Mouse (Mus musculus): ENCODE measurements around the gene Cmtm4.

Cmtm4 gene

DNA sequence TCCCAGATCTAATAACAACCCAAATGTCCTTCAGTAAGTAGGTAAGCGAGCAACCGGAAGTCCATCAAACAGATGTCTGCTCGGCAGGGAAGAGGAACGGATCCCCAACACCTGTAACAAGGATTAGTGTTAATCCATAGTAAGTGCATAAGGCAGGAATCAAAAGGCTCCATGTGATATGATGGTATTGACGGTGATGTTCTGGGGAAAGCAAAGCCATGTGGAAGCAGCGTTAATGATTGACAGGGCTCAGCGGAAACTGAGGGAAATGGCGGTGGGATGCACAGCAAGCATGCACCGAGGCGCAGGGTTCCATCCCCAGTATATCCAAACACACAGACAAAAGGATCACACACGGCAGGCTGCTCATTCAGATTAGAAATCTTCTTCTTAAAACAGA, 21.3 kb downstream of the Cmtm4 start:
- peak; percentile 39 to 65 for DNase-seq

DNA sequence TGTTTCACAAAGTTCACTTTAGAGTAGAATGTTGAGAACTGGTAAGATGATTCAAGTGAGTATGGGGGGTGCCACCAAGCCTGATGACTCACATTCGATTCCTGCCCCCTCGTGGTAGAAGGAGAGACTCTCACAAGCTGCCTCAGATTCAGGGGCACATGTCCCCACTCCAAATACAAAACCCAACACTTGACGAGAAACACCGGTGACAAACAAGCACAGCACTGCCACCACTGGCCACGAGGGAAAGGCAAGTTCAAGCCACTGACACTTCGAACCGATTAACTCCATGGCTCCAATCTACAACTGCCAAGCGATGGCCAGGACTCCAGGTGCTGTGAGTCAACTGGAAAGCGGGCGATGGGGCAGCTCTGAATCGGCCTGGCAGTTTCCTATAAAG, 21.8 kb downstream of the Cmtm4 start:
- peak; percentile 22 to 51 for DNase-seq

DNA sequence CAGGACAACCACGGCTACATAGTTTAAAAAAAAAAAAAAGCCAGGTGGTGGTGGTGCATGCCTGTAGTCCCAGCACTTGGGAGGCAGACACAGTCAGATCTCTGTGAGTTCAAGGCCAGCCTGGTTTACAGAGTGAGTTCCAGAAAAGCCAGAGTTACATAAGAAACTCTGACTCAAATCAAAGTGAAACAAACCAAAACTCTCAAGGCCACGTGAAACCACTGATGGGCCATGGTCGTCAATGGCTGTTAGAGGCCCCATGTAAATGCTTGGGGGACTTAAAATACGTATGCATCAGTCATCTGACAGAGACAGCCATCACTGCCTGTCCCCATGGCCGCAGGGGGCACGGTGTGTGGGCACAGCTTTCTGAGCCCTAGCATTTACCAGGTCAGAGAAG, 24.5 kb downstream of the Cmtm4 start:
- no peak for DNase-seq

DNA sequence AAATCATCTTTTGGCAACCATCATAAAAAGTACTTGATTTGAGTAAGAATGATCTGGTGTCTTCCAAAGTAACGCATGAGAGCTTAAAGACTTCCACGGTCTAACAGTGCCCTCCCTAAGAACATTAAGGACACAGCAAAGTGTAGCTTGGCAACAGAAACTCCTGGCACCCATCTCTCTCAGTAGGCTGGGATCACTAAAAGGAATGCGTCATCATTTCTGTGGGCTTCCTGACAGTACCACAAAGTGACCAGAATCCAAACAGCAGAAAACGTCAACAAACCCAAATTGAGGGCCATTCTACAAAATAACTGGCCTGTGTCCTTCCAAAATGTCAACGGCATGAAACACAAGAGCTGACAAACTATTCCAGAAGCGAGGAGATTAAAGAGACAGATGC, 25.5 kb downstream of the Cmtm4 start:
- DNase-seq: peak; percentile 18 to 58

DNA sequence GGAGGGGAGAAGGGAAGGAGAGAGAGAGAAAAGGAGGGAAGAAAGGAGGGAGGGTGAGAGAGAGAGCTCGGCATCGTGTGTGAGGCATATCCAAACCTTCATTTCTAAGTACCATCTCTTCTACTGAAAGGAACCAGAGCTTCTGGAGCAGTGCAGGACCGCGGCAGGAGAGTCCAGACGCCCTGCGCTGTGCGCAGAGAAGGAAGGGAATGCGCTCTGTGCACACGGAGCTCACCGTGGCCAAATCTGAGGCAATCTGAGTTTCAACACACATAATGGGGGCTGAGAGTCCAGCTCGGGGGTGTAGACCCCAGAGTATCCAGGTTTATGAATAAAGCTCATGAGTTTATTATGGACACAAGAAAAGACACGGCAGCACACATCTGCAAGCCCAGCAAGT, 26.0 kb downstream of the Cmtm4 start:
- DNase-seq: no peak

DNA sequence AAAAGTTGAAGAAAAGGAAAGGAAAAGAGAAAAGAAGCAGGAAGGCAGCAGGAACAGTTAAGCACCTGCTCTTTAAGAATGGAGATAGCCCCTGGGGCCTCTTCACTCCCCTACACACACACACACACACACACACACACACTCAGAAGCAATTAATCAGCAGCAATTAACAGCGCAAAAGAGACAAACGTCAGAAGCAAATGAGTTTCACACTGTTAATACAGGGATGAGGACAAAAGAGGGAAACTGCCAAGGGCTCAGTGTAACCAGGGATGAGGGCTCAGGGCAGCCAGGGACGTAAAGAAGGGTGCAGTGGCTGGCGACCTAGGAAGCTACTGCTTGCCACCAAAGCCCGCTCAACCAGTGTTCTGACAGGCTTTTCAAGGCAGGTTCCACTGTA, 28.2 kb downstream of the Cmtm4 start:
- no peak for DNase-seq

DNA sequence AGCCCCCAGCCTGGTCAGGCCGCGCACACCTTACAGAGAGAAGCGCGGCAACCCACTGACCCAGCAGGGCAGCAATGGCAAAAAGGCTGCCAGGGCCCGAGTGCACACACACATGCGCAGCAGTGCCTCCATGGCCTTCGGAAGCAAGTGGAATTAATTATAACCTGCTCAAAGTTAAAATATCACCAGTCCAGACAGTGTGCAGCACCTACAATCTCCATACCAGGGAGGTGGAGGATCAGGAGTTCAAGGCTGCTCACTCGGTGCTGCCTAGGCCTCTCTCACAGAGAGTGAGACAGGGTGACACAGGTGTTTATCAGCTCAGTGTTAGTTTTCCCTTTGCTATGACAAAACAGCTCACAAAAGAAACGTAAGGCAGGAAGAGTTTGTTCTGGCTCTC, 29.9 kb downstream of the Cmtm4 start:
- DNase-seq: peak; percentile 31 to 56

DNA sequence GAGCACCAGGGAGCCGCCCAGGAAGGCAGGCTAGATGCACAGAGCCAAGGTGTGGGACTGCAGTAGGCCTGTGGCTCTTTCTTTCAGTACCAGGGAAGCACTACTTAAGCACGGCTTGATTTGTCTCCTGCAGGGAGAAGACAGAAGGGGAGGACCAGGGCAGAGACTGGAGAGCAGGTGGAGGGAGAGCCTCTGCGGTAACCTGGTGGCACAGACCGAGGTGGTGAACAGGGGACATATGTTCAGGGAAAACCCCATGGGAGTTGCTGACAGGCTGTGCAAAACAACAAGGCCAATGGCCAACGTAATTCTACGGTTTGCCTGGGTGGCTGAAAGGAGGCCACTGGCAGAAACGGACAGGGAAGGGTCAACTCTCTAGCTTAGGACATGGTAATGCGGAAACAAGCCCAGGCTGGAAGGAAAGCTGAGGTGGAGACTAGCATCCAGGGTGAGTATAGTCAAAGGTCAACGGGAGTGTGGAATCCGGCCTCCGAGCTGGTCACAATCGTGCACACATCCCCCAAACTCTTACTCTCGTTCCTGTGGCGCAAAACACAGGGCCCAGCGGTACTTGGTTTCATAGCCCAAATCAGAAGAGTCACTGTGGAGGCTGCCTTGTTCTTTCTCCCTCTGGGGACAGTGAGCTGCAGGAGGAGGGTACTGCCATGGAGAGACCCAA, 35.7 kb downstream of the Cmtm4 start:
- DNase-seq: no peak

DNA sequence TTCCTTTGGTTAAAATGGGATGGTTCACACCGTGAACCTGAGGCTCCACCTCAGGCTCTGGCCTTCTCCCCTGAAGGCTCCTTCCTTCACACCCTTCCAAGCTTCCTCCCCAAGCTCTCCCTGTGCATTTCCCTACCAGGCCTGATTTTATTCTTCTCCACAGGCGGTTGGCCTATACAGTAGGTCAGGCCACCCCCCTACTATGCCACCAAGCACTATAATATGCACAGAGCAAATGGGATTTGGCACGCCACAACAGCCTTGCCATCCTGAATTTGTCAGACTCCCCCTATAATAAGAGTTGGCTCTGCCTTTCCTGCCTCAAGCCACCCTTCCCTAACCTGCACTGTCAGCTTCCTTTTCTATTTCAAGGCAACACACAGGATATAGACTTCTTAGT, 37.0 kb downstream of the Cmtm4 start:
- DNase-seq: no peak

DNA sequence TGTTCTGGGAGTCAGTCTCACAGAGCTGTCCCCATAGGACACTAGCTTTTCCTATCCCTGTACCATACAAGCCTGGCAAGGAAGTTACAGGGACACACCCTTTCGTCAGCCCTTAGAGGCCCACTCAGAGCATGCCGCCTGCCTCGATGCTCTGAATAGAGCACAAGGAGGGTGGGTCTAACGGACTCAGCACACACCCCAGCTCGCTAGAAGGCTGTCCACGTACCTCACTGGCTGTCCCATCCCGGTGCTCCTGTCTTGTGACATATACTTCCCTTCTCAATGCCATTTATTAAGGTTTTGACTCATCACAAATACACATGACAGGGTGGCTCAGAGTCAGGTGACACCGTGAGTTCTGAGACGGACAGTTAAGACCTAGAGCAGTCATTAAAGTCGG, 41.1 kb downstream of the Cmtm4 start:
- DNase-seq: no peak

DNA sequence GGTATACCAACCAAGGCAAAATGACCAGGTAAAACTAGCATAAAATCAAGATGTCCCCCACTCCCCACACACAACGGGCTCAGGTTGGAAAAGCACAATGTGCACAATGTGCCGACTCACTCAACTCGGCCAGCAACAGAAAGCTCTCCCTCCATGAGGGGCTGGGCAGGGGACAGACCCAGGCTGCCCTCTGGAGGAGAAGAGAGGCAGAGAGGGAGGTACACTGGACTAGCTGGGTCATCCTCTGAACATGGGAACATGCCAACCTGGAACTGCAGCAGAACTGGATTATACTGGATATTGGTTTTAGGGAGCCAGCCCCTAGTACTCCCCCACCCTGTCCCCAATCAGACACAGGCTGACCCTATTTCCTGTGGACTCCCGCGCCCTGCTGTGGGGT, 42.4 kb downstream of the Cmtm4 start:
- no peak for DNase-seq

DNA sequence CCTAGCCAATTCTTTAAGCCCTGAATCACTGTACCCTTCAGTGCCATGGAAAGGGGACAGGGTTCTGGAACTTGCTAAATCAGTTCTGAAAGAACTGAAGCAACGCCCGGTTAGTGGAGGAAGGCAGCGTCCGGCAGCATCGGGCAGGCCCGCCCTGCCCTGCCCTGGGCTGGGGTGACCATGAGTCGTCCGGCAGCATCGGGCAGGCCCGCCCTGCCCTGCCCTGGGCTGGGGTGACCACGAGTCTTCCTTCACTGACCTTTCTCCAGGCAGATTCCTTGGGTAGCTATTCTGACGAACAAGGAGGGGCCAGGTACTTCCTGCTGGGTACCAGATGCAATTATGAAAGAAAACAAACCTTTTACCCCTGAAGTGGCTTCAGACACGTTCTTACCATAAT, 45.6 kb downstream of the Cmtm4 start:
- DNase-seq: peak in 1 of 2 experiments; percentile 16

DNA sequence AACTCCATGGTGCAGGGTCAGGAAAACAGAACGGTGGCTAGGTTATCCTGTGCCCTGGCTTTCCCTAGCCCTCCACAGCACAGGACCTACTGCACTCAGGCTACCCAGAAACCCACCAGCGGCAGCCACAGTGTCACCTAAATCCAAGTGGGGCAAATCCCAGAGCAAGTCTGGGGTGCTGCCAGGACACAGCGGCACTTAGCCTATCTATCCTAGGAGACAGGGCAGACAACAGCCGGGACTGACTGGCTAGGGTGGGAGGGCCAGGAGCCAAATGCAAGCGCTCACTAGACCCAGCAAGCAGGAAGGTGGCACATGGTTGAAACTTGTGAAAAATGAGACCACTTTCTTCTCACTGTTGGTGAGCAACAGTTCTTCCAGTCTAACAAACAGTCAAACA, 46.6 kb downstream of the Cmtm4 start:
- no peak for DNase-seq

DNA sequence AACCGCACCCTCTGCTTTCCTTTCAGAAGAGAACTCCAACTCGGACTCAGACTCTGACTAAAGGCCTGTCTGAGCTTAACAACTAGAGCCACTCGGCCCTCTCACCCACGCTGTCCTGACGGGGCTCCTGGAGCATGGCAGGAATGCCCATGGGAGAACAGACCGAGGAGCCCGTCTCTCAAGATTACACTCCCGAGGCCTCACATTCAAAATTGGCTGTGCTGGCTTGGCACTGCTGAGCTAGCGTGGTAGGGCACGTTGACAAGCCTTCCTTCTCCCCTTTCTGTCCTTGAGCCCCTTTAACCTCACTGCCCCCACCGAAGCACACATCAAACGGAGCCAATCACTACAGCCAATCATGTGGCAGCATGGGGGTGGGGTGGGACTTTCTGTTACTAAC, 48.9 kb downstream of the Cmtm4 start:
- DNase-seq: no peak

DNA sequence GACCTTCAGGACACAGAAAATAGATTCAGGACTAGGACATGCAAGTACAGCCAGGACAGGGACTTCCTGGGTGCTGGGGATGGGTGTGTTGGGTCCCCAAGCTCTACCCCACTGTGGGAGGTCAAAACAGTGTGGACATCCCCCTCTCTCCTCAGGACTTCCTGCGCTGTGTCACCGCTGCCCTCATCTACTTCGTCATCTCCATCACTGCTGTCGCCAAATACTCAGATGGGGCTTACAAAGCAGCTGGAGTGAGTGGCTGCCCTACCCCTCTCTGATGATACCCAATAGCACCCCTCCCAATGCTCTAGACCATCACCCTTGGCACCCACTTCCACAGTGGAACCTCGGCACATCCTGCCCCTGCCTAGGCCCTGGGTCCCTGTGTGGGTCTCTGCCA, 51.0 kb downstream of the Cmtm4 start:
- DNase-seq: no peak

DNA sequence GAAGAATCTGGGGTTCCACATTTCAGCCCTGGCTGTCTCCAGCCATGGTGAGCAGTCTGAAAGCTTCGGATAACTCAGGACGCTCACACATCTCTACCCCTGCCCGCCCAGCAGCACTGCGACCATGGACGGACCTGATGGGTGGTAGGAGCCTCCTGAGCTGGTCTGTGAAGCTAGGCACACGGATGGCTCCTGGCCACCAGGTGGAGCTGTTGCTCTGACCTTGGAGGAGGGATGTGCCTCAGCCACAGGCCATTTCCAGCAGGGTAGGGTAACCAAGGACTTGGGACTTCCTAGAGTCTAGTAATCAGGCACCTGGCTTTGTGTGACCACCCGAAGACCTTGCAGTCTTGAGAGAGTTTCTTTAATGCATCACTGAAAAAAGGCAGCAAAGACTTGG, 51.6 kb downstream of the Cmtm4 start:
- peak; percentile 90 to 91 for DNase-seq

DNA sequence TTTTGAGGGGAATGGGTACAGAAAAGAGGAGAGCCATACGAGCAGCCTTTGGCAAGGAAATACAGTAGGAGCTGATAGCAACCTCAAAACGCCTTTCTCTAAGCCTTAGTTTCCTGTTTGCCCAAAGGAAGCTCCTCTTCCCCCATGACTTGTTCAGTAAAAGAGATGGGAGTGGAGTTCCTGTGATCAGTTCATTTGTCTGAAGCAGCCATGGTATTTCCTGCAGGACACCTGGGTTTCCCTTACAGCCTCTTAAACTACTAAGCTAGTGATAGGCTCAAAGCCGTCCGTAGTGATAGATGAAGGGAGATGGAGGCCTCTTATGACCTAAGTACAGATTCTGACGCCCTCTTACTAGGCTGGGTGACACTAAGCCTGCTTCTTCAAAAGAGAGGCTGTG, 53.2 kb downstream of the Cmtm4 start:
- no peak for DNase-seq

DNA sequence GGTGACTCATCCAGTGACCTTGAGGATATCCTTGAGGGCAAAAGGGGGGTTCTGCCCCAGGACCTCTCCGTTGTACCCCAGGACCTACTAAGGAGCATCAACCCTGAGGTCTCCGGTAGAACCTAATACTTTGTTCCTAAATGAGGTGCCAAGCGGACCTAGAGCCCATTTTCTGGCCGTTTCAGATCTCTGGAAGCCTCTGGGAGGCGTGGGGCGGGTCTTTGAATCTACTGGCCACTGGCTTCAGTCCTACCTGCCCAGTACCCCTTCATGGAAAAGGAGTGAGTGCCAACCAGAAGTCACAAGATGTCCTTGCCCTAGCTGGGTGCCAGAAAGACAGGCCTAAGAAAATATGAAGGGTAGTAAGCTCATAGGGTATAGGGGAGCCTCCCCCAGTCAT, 53.9 kb downstream of the Cmtm4 start:
- no peak for DNase-seq

DNA sequence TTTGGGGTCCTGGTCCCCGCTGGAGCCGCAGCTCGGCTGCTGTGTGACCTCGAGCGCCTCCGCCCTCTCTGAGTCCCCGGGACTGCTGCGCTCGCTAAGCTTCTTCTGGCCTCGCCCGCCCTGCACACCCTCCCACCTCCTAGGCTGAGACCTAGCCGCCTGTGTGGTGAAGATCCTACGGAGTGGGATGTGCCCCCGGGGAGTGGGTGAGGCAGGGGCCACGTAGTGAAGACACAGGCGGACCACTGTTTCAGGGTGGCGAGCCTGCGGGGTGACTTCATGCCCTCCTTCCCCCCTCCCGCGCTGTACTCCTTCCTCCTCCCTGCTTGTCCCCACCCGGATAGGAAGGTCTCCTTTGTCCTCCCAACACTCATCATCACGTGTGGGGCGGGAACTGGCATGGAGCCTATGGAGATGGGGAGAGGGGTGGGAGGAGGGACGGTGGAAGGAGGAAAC, 54.5 kb downstream of the Cmtm4 start:
- DNase-seq: peak; percentile 79 to 82

DNA sequence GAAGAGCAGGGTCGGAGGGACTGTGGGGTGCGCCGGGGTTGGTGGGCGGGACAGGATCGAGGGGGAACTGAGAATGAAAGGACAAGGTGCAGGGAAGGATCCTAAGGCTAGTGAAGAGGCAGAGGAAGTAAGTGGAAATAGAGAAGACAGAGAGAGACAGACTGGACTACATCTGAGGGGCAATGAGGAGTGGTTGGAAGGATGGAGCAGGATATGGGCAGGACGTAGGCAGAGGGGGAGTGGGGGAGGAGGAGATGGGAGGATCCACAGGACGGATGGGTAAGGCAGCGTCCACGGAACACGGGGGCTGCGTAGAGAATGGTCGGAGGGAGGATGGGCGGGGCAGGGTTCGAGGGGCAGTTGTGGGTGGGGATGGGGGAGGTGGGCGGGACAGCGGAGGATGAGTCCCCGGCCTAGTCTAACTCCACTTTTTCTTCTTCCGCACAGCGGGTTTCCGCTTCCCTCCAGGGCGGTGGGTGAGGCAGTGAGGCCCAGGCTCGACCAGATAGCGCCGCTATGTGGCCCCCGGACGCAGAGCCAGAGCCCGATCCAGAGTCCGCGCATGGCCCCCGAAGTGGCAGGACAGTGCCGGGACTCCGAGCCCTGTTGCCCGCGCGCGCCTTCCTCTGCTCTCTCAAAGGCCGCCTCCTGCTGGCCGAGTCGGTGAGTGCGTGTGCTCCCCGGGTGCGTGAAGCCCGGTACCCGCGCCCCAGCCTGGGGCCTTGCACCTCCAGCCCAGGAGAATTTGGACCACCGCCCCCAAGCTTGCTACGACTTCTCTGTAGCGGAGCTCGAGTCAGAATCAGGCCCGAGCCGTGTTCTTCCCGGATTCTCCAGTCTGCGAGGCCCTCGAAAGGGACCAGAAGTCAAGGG, 55.1 kb downstream of the Cmtm4 start:
- DNase-seq: peak; percentile 74 to 86

DNA sequence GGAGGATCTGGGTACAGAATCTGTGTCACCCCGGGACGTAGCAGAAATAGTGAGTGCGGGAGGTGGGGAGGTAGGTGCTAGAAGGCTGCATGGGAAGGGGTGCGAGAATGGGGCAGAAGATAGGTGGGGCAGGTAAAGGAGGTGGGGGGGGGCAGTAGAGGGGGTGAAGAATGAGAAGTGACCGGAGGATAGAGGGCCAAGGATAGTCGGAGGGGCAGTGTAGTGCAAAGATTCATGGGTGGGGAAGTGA, 55.7 kb downstream of the Cmtm4 start:
- DNase-seq: no peak

DNA sequence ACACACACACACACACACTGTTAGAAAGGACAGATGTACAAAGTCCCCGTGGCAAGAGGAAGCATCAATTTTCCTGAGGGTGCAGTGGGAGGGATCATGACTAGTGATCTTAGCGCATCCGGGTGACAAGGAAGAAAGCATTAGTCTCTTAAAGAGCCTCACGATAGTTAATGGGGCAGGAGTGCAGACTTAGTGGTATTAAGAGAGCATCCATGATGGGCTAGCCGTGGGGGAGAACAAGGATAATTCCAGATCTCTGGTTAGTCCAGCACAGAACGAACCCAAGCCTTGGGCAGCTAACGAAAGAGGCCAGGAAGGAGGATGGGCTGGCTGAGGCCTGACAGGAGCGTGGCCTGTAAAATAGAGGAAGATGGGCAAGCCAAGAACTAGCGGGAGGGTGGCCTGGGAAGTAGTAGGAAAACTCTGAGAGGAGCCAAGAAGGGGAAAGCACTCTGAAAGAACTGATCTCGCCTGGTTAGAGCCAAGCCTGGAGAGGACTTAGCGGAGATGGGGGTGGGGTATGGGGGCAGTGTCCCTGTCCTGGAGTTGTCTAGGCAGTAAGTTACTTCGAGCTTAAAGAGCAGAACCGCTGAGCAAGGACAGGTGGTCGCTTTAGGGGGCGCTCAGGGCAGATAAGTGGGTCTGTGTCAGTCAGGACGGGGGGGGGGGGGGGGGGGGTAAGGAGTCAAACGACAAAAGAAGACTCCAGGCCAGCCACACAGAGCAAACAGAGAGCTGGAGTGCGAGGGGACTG, 56.2 kb downstream of the Cmtm4 start, which contains the start of gene Cmtm3:
Cmtm3 (plus strand) TSS at position 182 of the 754 bp plus-strand sequence.
- DNase-seq: peak; percentile 26 to 61

DNA sequence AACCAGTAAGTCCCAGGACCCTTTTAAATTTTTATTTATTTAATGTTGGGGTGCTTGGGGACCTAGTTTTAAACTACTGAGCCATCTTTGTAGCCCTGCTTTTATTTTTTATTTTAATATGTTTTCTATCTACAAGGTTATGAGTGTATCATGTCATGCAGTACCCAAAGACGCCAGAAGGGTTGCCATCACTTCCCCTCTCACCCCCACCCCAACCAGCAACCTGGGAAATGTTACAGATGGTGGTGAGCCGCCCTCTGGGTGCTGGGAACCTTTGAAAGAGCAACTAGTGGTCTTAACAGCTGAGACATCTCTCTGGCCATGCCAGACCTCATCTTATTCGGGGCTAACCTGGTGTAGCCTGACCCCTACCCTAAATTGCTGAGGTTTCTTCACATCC, 57.7 kb downstream of the Cmtm4 start:
- DNase-seq: no peak

DNA sequence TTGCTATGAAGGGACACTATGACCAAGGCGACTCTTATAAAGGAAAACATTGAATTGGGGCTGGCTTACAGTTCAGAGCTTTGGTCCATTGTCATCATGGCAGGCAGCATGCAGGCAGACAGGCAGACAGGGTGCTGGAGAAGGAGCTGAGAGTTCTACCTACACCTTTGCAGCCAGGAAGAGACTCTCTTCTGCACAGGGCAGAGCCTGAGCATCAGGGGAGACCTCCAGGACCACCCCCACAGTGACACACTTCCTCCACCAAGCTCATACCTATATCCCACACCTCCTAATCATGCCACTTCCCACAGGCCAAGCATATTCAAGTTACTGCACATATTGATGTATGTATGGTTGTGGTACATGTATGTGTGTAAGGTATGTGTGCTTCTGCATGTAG, 58.8 kb downstream of the Cmtm4 start:
- DNase-seq: no peak
